Mouse (Mus musculus) layer of hippocampus, adult 9-11 months (tissue): ENCODE data around the gene Olfr1214.
"Not testable (repeated sequence)": the region's sequence is repeated elsewhere in the genome, so short reads cannot be mapped to it uniquely, and the experiment has no call there.

Experiments used
- DNase-seq: peaks from one replicate; pipeline ENCODE4 v3.0.0; 2022

Gene Olfr1214

DNA sequence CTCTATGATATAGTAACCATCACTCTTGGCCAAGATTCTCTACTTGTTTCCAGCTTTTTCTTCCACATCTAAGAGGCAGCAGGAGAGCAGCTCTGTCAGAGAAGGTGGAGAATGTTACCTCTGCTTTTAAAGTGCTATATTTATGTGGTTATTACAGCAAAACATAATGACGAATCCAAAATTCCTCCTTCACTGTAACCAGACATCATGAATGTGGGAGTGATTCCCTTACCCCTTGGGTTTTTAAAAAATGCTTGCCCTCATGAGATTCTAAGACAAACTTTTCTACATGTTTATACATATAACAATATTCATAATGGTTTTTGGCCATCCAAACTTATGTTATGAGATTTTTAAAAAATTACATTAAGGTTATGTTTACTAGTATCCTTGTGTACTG, at the start of gene Olfr1214:
TSS of gene Olfr1214 (minus strand) at position 101 of the 400 bp plus-strand sequence.
- DNase-seq = no peak

- no peak for DNase-seq
These were observed 39.5 kb upstream of the Olfr1214 start, which contains the start of gene Olfr1217 for GRCm38 (mm10) chr2:89031965-89032364. Gene Olfr1217 (minus strand): TSS chr2:89032065.

DNA sequence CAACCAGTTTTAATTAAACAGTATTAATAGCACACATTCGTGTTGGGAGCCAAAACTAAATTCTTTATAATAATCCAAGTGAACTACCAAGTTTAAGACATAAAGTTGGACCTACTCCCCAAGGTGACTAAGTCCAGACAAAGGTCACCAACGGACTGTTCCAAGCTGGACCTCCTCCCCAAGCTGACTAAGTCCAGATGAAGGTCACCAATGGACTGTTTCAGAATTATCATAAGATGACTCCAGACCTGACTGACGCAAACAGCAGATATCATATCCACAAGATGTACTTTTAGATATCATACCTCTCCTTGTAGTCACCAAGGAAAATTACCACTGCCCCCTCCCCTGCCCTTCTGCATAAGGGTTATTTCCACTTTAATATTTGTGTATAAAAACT, 29.0 kb upstream of the Olfr1214 start:
- not testable (repeated sequence) for DNase-seq

DNA sequence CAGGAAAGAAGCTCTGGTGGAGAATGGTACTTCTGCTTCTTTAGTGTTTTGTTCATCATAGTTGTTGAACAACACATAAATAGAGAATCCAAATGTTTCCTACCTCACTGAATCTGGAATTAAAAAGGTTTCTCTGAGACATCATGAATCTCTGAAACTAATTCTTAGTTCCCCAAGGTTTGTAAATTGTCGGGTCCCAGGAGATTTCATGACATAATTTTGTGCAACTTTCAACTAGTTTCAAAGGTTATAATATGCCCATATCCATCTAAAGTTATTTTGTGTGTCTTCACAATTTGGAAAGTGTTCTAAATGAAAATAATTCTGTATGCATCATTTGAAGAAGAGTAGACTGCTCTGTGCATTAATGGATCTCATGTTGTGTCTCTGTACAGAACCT, 25.8 kb upstream of the Olfr1214 start, which contains the start of gene Olfr1216:
TSS of gene Olfr1216 (minus strand) at position 101 of the 400 bp plus-strand sequence.
- DNase-seq = no peak

- DNase-seq = no peak
These were observed 14.4 kb upstream of the Olfr1214 start, which contains the start of gene Olfr1215 for GRCm38 (mm10) chr2:89006873-89007272. Gene Olfr1215 (minus strand): TSS chr2:89006973.

DNA sequence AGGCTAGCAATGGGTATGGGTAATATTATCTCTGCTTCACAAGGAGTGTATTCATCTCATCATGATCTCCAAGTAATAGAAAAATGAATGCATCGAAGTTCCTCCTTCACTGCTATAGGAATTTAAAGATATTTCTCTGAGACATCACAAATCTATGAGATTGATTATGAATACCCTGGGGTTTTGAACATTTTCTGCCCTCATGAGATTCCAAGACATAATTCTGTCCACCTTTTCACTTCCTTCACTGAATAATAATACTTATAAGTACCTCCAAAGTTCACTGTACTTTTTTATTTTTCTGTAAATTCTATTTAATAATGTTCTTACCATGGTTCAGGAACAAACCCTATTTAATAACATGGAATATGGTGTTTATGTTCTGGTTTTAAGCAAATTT, 12.3 kb downstream of the Olfr1214 start, which contains the start of gene Gm13762:
TSS of gene Gm13762 (minus strand) at position 101 of the 400 bp plus-strand sequence.
- DNase-seq = no peak

- DNase-seq = no peak
These were observed 38.8 kb downstream of the Olfr1214 start, which contains the start of gene Olfr1212 for GRCm38 (mm10) chr2:88953669-88954068. Gene Olfr1212 (plus strand): TSS chr2:88953969.

DNA sequence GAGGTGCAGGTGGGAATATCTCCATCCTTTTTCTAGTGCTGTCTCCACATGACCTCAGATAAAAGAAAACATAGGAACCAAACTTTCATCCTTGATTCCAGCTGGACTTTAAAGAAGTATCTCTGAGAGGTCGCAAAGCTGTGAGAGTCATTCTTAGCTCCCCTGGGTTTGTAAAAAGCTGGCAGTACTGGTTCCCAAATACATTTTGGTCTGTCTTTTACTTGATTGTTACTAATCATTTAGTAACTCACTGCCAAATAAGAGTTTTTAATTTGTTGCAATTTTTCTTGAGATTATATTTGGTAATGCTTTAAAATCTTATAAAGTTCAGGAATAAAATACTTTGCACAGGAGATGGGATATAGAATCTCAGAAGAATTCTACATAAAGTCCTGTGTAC, 54.4 kb downstream of the Olfr1214 start, which contains the start of gene Olfr1211:
TSS of gene Olfr1211 (minus strand) at position 101 of the 400 bp plus-strand sequence.
- no peak for DNase-seq
